Mouse (Mus musculus): ENCODE results near the gene Glmn. TPM values are rescaled to one million over a fixed set of nuclear protein-coding genes. Genes with fewer than 3 reads are reported as not detected.

Glmn gene
- polyA plus RNA-seq, 1 experiment from 2014 or later, result 26.2 TPM

DNA sequence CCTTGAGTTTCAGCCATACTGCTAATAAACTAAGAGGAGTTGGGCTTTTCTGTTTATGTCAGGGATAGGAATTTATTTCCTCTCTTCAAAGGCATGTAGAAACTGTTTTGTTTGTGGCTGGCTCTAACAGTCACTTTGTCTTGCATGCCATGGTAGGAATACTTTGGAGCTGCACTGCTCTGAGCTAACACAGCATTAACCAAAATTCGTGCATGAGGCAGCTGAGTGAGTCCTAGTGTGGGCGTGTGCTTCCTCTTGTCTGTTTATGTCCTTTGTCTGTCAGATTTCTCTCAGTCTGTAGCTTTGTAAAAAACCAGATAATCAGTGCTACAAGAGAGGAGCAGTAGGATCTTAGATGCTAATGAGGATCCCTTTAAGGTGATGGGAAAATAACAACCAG is 86.4 kb downstream of the Glmn start:
- no peaks in the 10 kb centered on the region for H3K27me3 ChIP-seq (replicated peaks; ENCODE audit: control insufficient read depth, insufficient read depth, low read length)
- DNase-seq (ENCODE audit: low spot score), result no peak
- no peaks in the 10 kb centered on the region for H3K9me3 ChIP-seq (replicated peaks; ENCODE audit: control insufficient read depth, low read length)
- no peak overlapping the region for H3K9ac ChIP-seq (ENCODE audit: low read length)
- no peak overlapping the region for H3K4me2 ChIP-seq (ENCODE audit: low read length)
- peaks cover 42% of the 10 kb centered on the region for H3K36me3 ChIP-seq (ENCODE audit: control insufficient read depth, insufficient read depth, low read length)
- no peak for ATAC-seq
- 67% methylated on average over 2 of the region's 2 CpGs for WGBS
- no peaks in the 10 kb centered on the region for H3K4me1 ChIP-seq (ENCODE audit: control insufficient read depth, insufficient read depth, low read length)
- no peak overlapping the region for H3K4me3 ChIP-seq (ENCODE audit: low read depth, low read length)
- H3K27ac ChIP-seq (ENCODE audit: low read depth, low read length), result no peak overlapping the region

GRCm38 (mm10) chr5:107510503-107510902 is 87.2 kb downstream of the Glmn start:
- Histone ChIP-seq H3K9me3 (replicated peaks; ENCODE audit: control insufficient read depth, low read length) (no peaks in the 10 kb centered on the region), H3K4me3 (ENCODE audit: low read depth, low read length) (no peak overlapping the region), H3K9ac (ENCODE audit: low read length) (no peak overlapping the region), H3K36me3 (ENCODE audit: control insufficient read depth, insufficient read depth, low read length) (peaks cover 49% of the 10 kb centered on the region), H3K4me2 (ENCODE audit: low read length) (no peak overlapping the region), H3K27me3 (replicated peaks; ENCODE audit: control insufficient read depth, insufficient read depth, low read length) (no peaks in the 10 kb centered on the region), H3K4me1 (ENCODE audit: control insufficient read depth, insufficient read depth, low read length) (no peaks in the 10 kb centered on the region), H3K27ac (ENCODE audit: low read depth, low read length) (no peak overlapping the region)
- ATAC-seq (no peak), DNase-seq (ENCODE audit: low spot score) (no peak)
- 95% methylated on average over 10 of the region's 10 CpGs for WGBS

DNA sequence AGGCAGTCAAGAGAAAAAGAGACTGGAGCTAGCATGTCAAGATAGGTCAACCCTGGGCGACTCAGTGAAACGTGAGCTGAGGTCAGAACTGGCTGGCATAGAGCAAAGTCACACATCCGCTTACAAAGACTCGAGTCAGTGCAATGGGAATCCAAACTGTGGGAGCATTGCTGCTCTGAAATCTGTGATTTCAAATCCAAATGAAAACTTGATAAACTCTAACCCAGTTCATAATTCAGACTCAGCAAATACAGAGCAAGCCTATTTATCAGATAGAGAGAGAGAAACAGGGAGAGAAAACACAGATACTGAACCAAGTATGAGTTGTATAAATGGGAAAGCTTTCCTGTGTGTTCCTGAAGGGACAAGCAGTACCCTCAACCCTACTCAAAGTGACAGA is 90.4 kb downstream of the Glmn start, which contains the start of gene Gm42669:
TSS of gene Gm42669 (plus strand) at position 301 of the 400 bp plus-strand sequence.
- no peak within 1 kb of the TSS for H3K27ac ChIP-seq (ENCODE audit: low read depth, low read length)
- H3K27me3 ChIP-seq (replicated peaks; ENCODE audit: control insufficient read depth, insufficient read depth, low read length), result no peaks in the 10 kb centered on the region
- WGBS, result 84% methylated on average over 4 of the region's 4 CpGs
- no peaks in the 10 kb centered on the region for H3K4me1 ChIP-seq (ENCODE audit: control insufficient read depth, insufficient read depth, low read length)
- DNase-seq (ENCODE audit: low spot score) (no peak), ATAC-seq (no peak)
- H3K4me2 ChIP-seq (ENCODE audit: low read length), result no peak within 1 kb of the TSS
- no peaks in the 10 kb centered on the region for H3K9me3 ChIP-seq (replicated peaks; ENCODE audit: control insufficient read depth, low read length)
- no peak within 1 kb of the TSS for H3K9ac ChIP-seq (ENCODE audit: low read length)
- H3K36me3 ChIP-seq (ENCODE audit: control insufficient read depth, insufficient read depth, low read length), result peaks cover 69% of the 10 kb centered on the region
- no peak within 1 kb of the TSS for H3K4me3 ChIP-seq (ENCODE audit: low read depth, low read length)

GRCm38 (mm10) chr5:107500741-107501140 is 96.9 kb downstream of the Glmn start:
- Histone ChIP-seq H3K4me3 (ENCODE audit: low read depth, low read length) (no peak overlapping the region), H3K27me3 (replicated peaks; ENCODE audit: control insufficient read depth, insufficient read depth, low read length) (no peaks in the 10 kb centered on the region), H3K9me3 (replicated peaks; ENCODE audit: control insufficient read depth, low read length) (no peaks in the 10 kb centered on the region), H3K36me3 (ENCODE audit: control insufficient read depth, insufficient read depth, low read length) (peaks cover 27% of the 10 kb centered on the region), H3K4me1 (ENCODE audit: control insufficient read depth, insufficient read depth, low read length) (peaks cover 16% of the 10 kb centered on the region), H3K27ac (ENCODE audit: low read depth, low read length) (no peak overlapping the region), H3K4me2 (ENCODE audit: low read length) (no peak overlapping the region), H3K9ac (ENCODE audit: low read length) (no peak overlapping the region)
- ATAC-seq (no peak), DNase-seq (ENCODE audit: low spot score) (peak; percentile 39)
- 65% methylated on average over 1 of the region's 1 CpGs for WGBS

- Histone ChIP-seq H3K27ac (ENCODE audit: low read depth, low read length) (no peak overlapping the region), H3K4me1 (ENCODE audit: control insufficient read depth, insufficient read depth, low read length) (peaks cover 16% of the 10 kb centered on the region), H3K9me3 (replicated peaks; ENCODE audit: control insufficient read depth, low read length) (no peaks in the 10 kb centered on the region), H3K9ac (ENCODE audit: low read length) (no peak overlapping the region), H3K36me3 (ENCODE audit: control insufficient read depth, insufficient read depth, low read length) (peaks cover 20% of the 10 kb centered on the region), H3K27me3 (replicated peaks; ENCODE audit: control insufficient read depth, insufficient read depth, low read length) (no peaks in the 10 kb centered on the region), H3K4me2 (ENCODE audit: low read length) (0 out of 2 replicates have a peak overlapping the region, but pooled peaks have one; percentile 20), H3K4me3 (ENCODE audit: low read depth, low read length) (no peak overlapping the region; the same call in 1 of the 2 replicates)
- 77% methylated on average over 5 of the region's 5 CpGs for WGBS
- DNase-seq (ENCODE audit: low spot score), result peak; percentile 64
- ATAC-seq, result no peak
Observed at GRCm38 (mm10) chr5:107499891-107500535, 97.7 kb downstream of the Glmn start.

Other genes with a start within 250 kb of the Glmn start
- gene Ephx4, start 195.2 kb downstream of the Glmn start, polyA plus RNA-seq (2014; fragmentation: Nextera tagmentation; extraction: Ambion mirVana), result 5.5 and 8.4 TPM in 2 replicates
- gene Lpcat2b, start 166.3 kb downstream of the Glmn start, polyA plus RNA-seq (2014; fragmentation: Nextera tagmentation; extraction: Ambion mirVana), result not detected in 2 replicates
- gene Btbd8, start 159.9 kb downstream of the Glmn start, polyA plus RNA-seq (2014; fragmentation: Nextera tagmentation; extraction: Ambion mirVana), result 16.2 and 22.1 TPM in 2 replicates
- 0.20 and 0.46 TPM in 2 replicates for gene Gm42669, start 90.3 kb downstream of the Glmn start, polyA plus RNA-seq (2014; fragmentation: Nextera tagmentation; extraction: Ambion mirVana)
- 0.18 and 0.19 TPM in 2 replicates for gene 1700028K03Rik, start 63.2 kb downstream of the Glmn start, polyA plus RNA-seq (2014; fragmentation: Nextera tagmentation; extraction: Ambion mirVana)
- gene Rpap2, start 515 bp downstream of the Glmn start, polyA plus RNA-seq (2014; fragmentation: Nextera tagmentation; extraction: Ambion mirVana), result 23.5 and 25.1 TPM in 2 replicates
- gene Gfi1, start 128.1 kb upstream of the Glmn start, polyA plus RNA-seq (2014; fragmentation: Nextera tagmentation; extraction: Ambion mirVana), result not detected in 2 replicates
- gene Ube2d2b, start 232.2 kb upstream of the Glmn start, polyA plus RNA-seq (2014; fragmentation: Nextera tagmentation; extraction: Ambion mirVana), result 0.13 TPM in 1 of 2 replicates, not detected in the other

Measured in forebrain, embryonic 14.5 days (tissue).